Mouse (Mus musculus) MEL (cell line): ENCODE measurements at regions not wholly inside any gene's neighbourhood (a gene's known extent, or its start where the extent isn't known, plus 50 kb on each side); places are given as distances from the start of the nearest gene placed in this dataset.

Experiments
- DNase-seq: peaks from one replicate; pipeline ENCODE4 v3.0.0; 2011; ENCODE audit warnings: low read depth, low spot score
- H3K27ac ChIP-seq: 2 replicates; pipeline ENCODE4 v1.5.1; 2012; ENCODE audit warnings: low read depth, mild to moderate bottlenecking, control low read depth, low read length, moderate library complexity; ENCODE audit not compliant: control insufficient read depth
- H3K27me3 ChIP-seq, 2 experiments: fragments of 150-350 bp in 1 of 2; sonication (generic) in 1 of 2; 2 replicates each; pipeline ENCODE4 v1.6.1; 2012; ENCODE audit warnings: low read length in 2 of 2, mild to moderate bottlenecking in 2 of 2, improper control_type of control experiment in 1 of 2, moderate library complexity in 1 of 2; ENCODE audit not compliant: insufficient read depth in 2 of 2, control insufficient read depth in 1 of 2
- H3K36me3 ChIP-seq, 2 experiments: 2 replicates each; pipeline ENCODE4 v1.6.1; 2012 to 2014; ENCODE audit warnings: low read length in 2 of 2, improper control_type of control experiment in 1 of 2, inconsistent platforms in 1 of 2, mild to moderate bottlenecking in 1 of 2; ENCODE audit not compliant: insufficient read depth in 2 of 2, control insufficient read depth in 1 of 2
- H3K4me1 ChIP-seq, 2 experiments: fragments of 150-350 bp in 1 of 2; sonication (generic) in 1 of 2; 2 replicates each; pipeline ENCODE4 v1.6.1; 2012; ENCODE audit warnings: low read length in 2 of 2, improper control_type of control experiment in 1 of 2, mild to moderate bottlenecking in 1 of 2; ENCODE audit not compliant: insufficient read depth in 2 of 2, control insufficient read depth in 1 of 2
- H3K4me3 ChIP-seq, 2 experiments: fragments of 150-350 bp in 1 of 2; sonication (generic) in 1 of 2; 2 replicates each; pipeline ENCODE4 v1.5.1; 2012; ENCODE audit warnings: low read depth in 2 of 2, low read length in 2 of 2, mild to moderate bottlenecking in 2 of 2, moderate library complexity in 2 of 2, control low read depth in 1 of 2, improper control_type of control experiment in 1 of 2; ENCODE audit not compliant: control insufficient read depth in 1 of 2, insufficient read depth in 1 of 2
- H3K79me2 ChIP-seq: 2 replicates; pipeline ENCODE4 v1.6.1; 2012; ENCODE audit warnings: mild to moderate bottlenecking, low read length, moderate library complexity; ENCODE audit not compliant: control insufficient read depth, poor library complexity, insufficient read depth
- H3K9ac ChIP-seq: 2 replicates; pipeline ENCODE4 v1.6.1; 2012; ENCODE audit warnings: low read depth, mild to moderate bottlenecking, control low read depth, low read length, moderate library complexity; ENCODE audit not compliant: control insufficient read depth, poor library complexity, severe bottlenecking
- H3K9me3 ChIP-seq: fragments of 150-350 bp; sonication (generic); replicated peaks from 2 replicates; pipeline ENCODE4 v1.6.1; 2012; ENCODE audit warnings: mild to moderate bottlenecking, low read length, improper control_type of control experiment, moderate library complexity; ENCODE audit not compliant: insufficient read depth
- CHD1 ChIP-seq: IDR thresholded peaks from 2 replicates; pipeline ENCODE4 v1.6.1; 2012; ENCODE audit warnings: low read depth, mild to moderate bottlenecking, inconsistent platforms, low read length, improper control_type of control experiment
- CHD2 ChIP-seq: IDR thresholded peaks from 2 replicates; pipeline ENCODE4 v1.6.1; 2011; ENCODE audit warnings: low read length, improper control_type of control experiment
- CTCF ChIP-seq, 3 experiments: IDR thresholded peaks in 2 of 3; conservative IDR thresholded peaks in 1 of 3; 2 replicates each; pipeline ENCODE4 v1.5.1; 2011 to 2012; ENCODE audit warnings: low read length in 3 of 3, low read depth in 2 of 3, mild to moderate bottlenecking in 2 of 3, improper control_type of control experiment in 1 of 3, inconsistent platforms in 1 of 3, mixed read lengths in 1 of 3, moderate library complexity in 1 of 3; ENCODE audit not compliant: control insufficient read depth in 1 of 3, insufficient read depth in 1 of 3, poor library complexity in 1 of 3, severe bottlenecking in 1 of 3
- E2F4 ChIP-seq: IDR thresholded peaks from 2 replicates; pipeline ENCODE4 v1.6.1; 2011; ENCODE audit warnings: low read depth, low read length, improper control_type of control experiment, borderline replicate concordance
- ELF1 ChIP-seq: IDR thresholded peaks from 2 replicates; pipeline ENCODE4 v1.6.1; 2014; ENCODE audit warnings: low read depth, mild to moderate bottlenecking, inconsistent platforms, low read length, improper control_type of control experiment, moderate library complexity
- ETS1 ChIP-seq: IDR thresholded peaks from 2 replicates; pipeline ENCODE4 v1.6.1; 2012; ENCODE audit warnings: low read depth, mild to moderate bottlenecking, inconsistent platforms, low read length, improper control_type of control experiment, moderate library complexity
- GATA1 ChIP-seq: IDR thresholded peaks from 2 replicates; pipeline ENCODE4 v1.6.1; 2011; ENCODE audit warnings: low read depth, low read length, improper control_type of control experiment
- JUND ChIP-seq: IDR thresholded peaks from 2 replicates; pipeline ENCODE4 v1.6.1; 2011; ENCODE audit warnings: low read depth, mild to moderate bottlenecking, improper control_type of control experiment, low read length
- KAT2A ChIP-seq: conservative IDR thresholded peaks from 2 replicates; pipeline ENCODE4 v1.6.1; 2012; ENCODE audit warnings: low read depth, low read length, improper control_type of control experiment, inconsistent platforms
- MAFK ChIP-seq: IDR thresholded peaks from 2 replicates; pipeline ENCODE4 v1.6.1; 2011; ENCODE audit warnings: low read depth, mild to moderate bottlenecking, low read length, improper control_type of control experiment, borderline replicate concordance
- MEF2A ChIP-seq: IDR thresholded peaks from 2 replicates; pipeline ENCODE4 v1.6.1; 2014; ENCODE audit warnings: low read depth, mild to moderate bottlenecking, inconsistent platforms, low read length, improper control_type of control experiment; ENCODE audit not compliant: poor library complexity, insufficient replicate concordance, severe bottlenecking; ENCODE audit errors: extremely low read depth
- MXI1 ChIP-seq: IDR thresholded peaks from 2 replicates; pipeline ENCODE4 v1.6.1; 2011; ENCODE audit warnings: mild to moderate bottlenecking, low read depth, low read length, improper control_type of control experiment
- MYC ChIP-seq: IDR thresholded peaks from 2 replicates; pipeline ENCODE4 v1.6.1; 2011; ENCODE audit warnings: low read depth, mild to moderate bottlenecking, low read length, improper control_type of control experiment, moderate library complexity
- NRF1 ChIP-seq: IDR thresholded peaks from 2 replicates; pipeline ENCODE4 v1.6.1; 2014; ENCODE audit warnings: low read depth, mild to moderate bottlenecking, inconsistent platforms, low read length, improper control_type of control experiment, moderate library complexity; ENCODE audit not compliant: poor library complexity, insufficient read depth, severe bottlenecking
- POLR2A ChIP-seq, 2 experiments: IDR thresholded peaks; 2 replicates each; pipeline ENCODE4 v1.6.1; 2011 to 2012; ENCODE audit warnings: low read length in 2 of 2, mild to moderate bottlenecking in 2 of 2, control low read depth in 1 of 2, improper control_type of control experiment in 1 of 2, low read depth in 1 of 2, moderate library complexity in 1 of 2; ENCODE audit not compliant: control insufficient read depth in 1 of 2, insufficient read depth in 1 of 2, poor library complexity in 1 of 2
- POLR2AphosphoS2 ChIP-seq: IDR thresholded peaks from 2 replicates; pipeline ENCODE4 v1.6.1; 2011; ENCODE audit warnings: low read length, improper control_type of control experiment
- SIN3A ChIP-seq: IDR thresholded peaks from 2 replicates; pipeline ENCODE4 v1.6.1; 2012; ENCODE audit warnings: low read length, improper control_type of control experiment, inconsistent platforms
- SMC3 ChIP-seq: IDR thresholded peaks from 2 replicates; pipeline ENCODE4 v1.6.1; 2011; ENCODE audit warnings: low read depth, low read length, improper control_type of control experiment
- TAL1 ChIP-seq: IDR thresholded peaks from 2 replicates; pipeline ENCODE4 v1.6.1; 2012; ENCODE audit warnings: mild to moderate bottlenecking, inconsistent platforms, low read length, moderate library complexity, mixed read lengths
- TBP ChIP-seq: IDR thresholded peaks from 2 replicates; pipeline ENCODE4 v1.8.0; 2011; ENCODE audit warnings: low read depth, low read length, improper control_type of control experiment
- TCF12 ChIP-seq: IDR thresholded peaks from 2 replicates; pipeline ENCODE4 v1.6.1; 2014; ENCODE audit warnings: low read depth, mild to moderate bottlenecking, inconsistent platforms, low read length, improper control_type of control experiment, moderate library complexity
- USF1 ChIP-seq: IDR thresholded peaks from 2 replicates; pipeline ENCODE4 v1.6.1; 2014; ENCODE audit warnings: low read depth, mild to moderate bottlenecking, inconsistent platforms, low read length, improper control_type of control experiment, moderate library complexity
- ZC3H11A ChIP-seq: IDR thresholded peaks from 2 replicates; pipeline ENCODE4 v1.6.1; 2012; ENCODE audit warnings: low read depth, mild to moderate bottlenecking, inconsistent platforms, low read length, improper control_type of control experiment
- ZNF384 ChIP-seq: IDR thresholded peaks from 2 replicates; pipeline ENCODE4 v1.6.1; 2012; ENCODE audit warnings: low read depth, mild to moderate bottlenecking, inconsistent platforms, low read length, improper control_type of control experiment

GRCm38 (mm10) chr8:103144835-103145234, 359.4 kb upstream of the Cdh11 start:
- H3K27me3 ChIP-seq, result no peaks in the 10 kb centered on the region
- no peaks in the 10 kb centered on the region for H3K9me3 ChIP-seq
- H3K36me3 ChIP-seq, result no peaks in the 10 kb centered on the region
- H3K4me3 ChIP-seq, result no peak overlapping the region
- TF ChIP-seq TCF12 (no peak), POLR2A (IDR thresholded peaks at IDR 0.05; ENCODE audit: control insufficient read depth in 1 of 2, insufficient read depth in 1 of 2, low read depth in 1 of 2, low read length in 2 of 2, poor library complexity in 1 of 2) (no peak), JUND (no peak), MEF2A (no peak), NRF1 (no peak), MXI1 (no peak), MAFK (no peak), POLR2AphosphoS2 (no peak), GATA1 (no peak), MYC (no peak), E2F4 (no peak), CHD2 (no peak)
- H3K79me2 ChIP-seq, result no peaks in the 10 kb centered on the region
- H3K27ac ChIP-seq, result no peak overlapping the region
- no peaks in the 10 kb centered on the region for H3K4me1 ChIP-seq
- no peak overlapping the region for H3K9ac ChIP-seq
- DNase-seq, result no peak

GRCm38 (mm10) chr8:103148013-103148412, 362.6 kb upstream of the Cdh11 start:
- Histone ChIP-seq H3K9me3 (no peaks in the 10 kb centered on the region), H3K27ac (no peak overlapping the region), H3K9ac (no peak overlapping the region), H3K4me1 (no peaks in the 10 kb centered on the region), H3K36me3 (no peaks in the 10 kb centered on the region), H3K4me3 (no peak overlapping the region), H3K27me3 (no peaks in the 10 kb centered on the region), H3K79me2 (no peaks in the 10 kb centered on the region)
- DNase-seq, result no peak
- TF ChIP-seq ETS1 (no peak), USF1 (no peak), SMC3 (no peak), GATA1 (no peak), ZNF384 (no peak), NRF1 (no peak), SIN3A (no peak), TBP (no peak), POLR2AphosphoS2 (no peak), CTCF (IDR thresholded peaks at IDR 0.05 in 2 of 3, conservative IDR thresholded peaks at IDR 0.05 in 1 of 3; ENCODE audit: control insufficient read depth in 1 of 3, insufficient read depth in 1 of 3, low read depth in 2 of 3, low read length in 3 of 3, poor library complexity in 1 of 3, severe bottlenecking in 1 of 3) (no peak), CHD1 (no peak), KAT2A (no peak), POLR2A (IDR thresholded peaks at IDR 0.05; ENCODE audit: control insufficient read depth in 1 of 2, insufficient read depth in 1 of 2, low read depth in 1 of 2, low read length in 2 of 2, poor library complexity in 1 of 2) (no peak), TCF12 (no peak), TAL1 (no peak), ZC3H11A (no peak), MAFK (no peak), ELF1 (no peak)
